Mouse (Mus musculus) midbrain, embryonic 15.5 days (tissue): Measurements from ENCODE around the gene Lrmp. TPM values are rescaled to one million over a fixed set of nuclear protein-coding genes. Genes with fewer than 3 reads are reported as not detected.

ENCODE experiments used
- ATAC-seq: fragments of 200-750 bp; cut with Nextera tagmentation; replicated peaks from 2 replicates; pipeline ENCODE4 v1.8.0; 2017; ENCODE audit warnings: moderate TSS enrichment
- H3K27ac ChIP-seq: fragments of 300-500 bp; sonication (generic); 2 replicates; pipeline ENCODE4 v1.5.1; 2015; ENCODE audit warnings: mild to moderate bottlenecking, inconsistent platforms
- H3K27me3 ChIP-seq: fragments of 300-500 bp; sonication (generic); replicated peaks from 2 replicates; pipeline ENCODE4 v1.6.1; 2015; ENCODE audit warnings: inconsistent platforms
- H3K36me3 ChIP-seq: fragments of 300-500 bp; sonication (generic); replicated peaks from 2 replicates; pipeline ENCODE4 v1.6.1; 2015; ENCODE audit warnings: inconsistent platforms
- H3K4me1 ChIP-seq: fragments of 300-500 bp; sonication (generic); 2 replicates; pipeline ENCODE4 v1.6.1; 2015; ENCODE audit warnings: inconsistent platforms
- H3K4me2 ChIP-seq: fragments of 300-500 bp; sonication (generic); 2 replicates; pipeline ENCODE4 v1.6.1; 2015; ENCODE audit warnings: inconsistent platforms, mild to moderate bottlenecking, moderate library complexity
- H3K4me3 ChIP-seq: fragments of 300-500 bp; sonication (generic); 2 replicates; pipeline ENCODE4 v1.5.1; 2015; ENCODE audit warnings: mild to moderate bottlenecking, inconsistent platforms
- H3K9ac ChIP-seq: fragments of 300-500 bp; sonication (generic); 2 replicates; pipeline ENCODE4 v1.6.1; 2015; ENCODE audit warnings: mild to moderate bottlenecking, inconsistent platforms
- H3K9me3 ChIP-seq: fragments of 300-500 bp; sonication (generic); 2 replicates; pipeline ENCODE4 v1.6.1; 2016; ENCODE audit warnings: inconsistent platforms
- WGBS: fragments of 180-500 bp; shearing (Covaris S2); methylation state at CpG from one replicate; pipeline ENCODE4 v1.1.7; 2015; ENCODE audit warnings: mixed read lengths; 5-methylcytosine and 5-hydroxymethylcytosine counted together
- polyA plus RNA-seq: library from polyadenylated mRNA; unstranded; fragments of >200 nt; fragmentation: Nextera tagmentation; extraction: Ambion mirVana; gene quantifications from 2 replicates; pipeline ENCODE4 v1.2.1, GENCODE M21; 2015

Lrmp gene
- polyA plus RNA-seq, 1 experiment from 2014 or later: 0.62 TPM

DNA sequence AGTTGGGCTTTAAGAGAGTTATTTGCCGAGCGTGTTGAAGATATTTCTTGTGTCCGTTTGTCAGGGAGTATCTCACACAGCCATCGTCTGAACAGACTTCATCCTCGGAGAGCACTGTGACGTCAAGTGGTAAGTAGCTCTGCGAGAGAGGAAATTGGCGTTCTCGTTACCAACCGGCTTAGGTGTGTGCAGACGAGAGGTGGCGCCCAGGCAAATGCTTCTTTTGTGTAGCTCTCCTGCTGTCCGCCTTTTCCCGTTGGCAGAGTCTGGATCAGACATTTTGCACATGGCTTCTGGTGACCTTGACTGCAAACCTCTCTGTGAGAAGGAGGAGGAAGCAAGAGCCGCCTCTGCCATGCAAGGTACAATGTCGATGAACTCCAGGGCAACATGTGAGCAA is 32.3 kb downstream of the Lrmp start:
- Histone ChIP-seq H3K4me3 (no peak overlapping the region), H3K4me2 (no peak overlapping the region), H3K27me3 (no peaks in the 10 kb centered on the region), H3K9ac (no peak overlapping the region), H3K4me1 (no peaks in the 10 kb centered on the region; the same call in 1 of the 2 replicates), H3K9me3 (no peaks in the 10 kb centered on the region), H3K36me3 (no peaks in the 10 kb centered on the region), H3K27ac (no peak overlapping the region)
- 79% methylated on average over 16 of the region's 16 CpGs for WGBS
- ATAC-seq: no peak

DNA sequence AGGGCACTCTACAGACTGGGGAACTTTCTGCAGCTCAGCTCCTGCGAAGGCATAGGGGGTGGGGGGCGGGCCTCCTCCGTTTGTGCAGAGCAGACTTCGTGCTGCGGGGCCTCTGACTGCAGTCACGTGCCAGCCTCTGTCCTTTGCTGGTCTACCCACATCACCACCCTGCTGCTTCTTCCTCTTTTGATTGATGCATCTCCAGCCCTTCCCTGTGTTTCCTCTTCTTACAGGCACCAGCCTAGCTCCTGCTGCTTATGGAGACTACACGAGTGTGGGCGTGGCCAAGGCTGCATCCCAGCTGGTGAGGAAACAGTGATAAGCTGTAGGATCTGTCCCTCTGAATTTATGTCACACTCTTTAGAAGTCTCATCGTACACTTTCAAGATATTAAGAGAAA is 33.6 kb downstream of the Lrmp start:
- H3K4me3 ChIP-seq: no peak overlapping the region
- no peaks in the 10 kb centered on the region for H3K9me3 ChIP-seq
- no peak overlapping the region for H3K4me2 ChIP-seq
- H3K27me3 ChIP-seq: no peaks in the 10 kb centered on the region
- H3K4me1 ChIP-seq: no peaks in the 10 kb centered on the region; the same call in 1 of the 2 replicates
- no peak overlapping the region for H3K27ac ChIP-seq
- H3K9ac ChIP-seq: no peak overlapping the region
- 48% methylated on average over 9 of the region's 9 CpGs for WGBS
- ATAC-seq: no peak
- H3K36me3 ChIP-seq: no peaks in the 10 kb centered on the region

DNA sequence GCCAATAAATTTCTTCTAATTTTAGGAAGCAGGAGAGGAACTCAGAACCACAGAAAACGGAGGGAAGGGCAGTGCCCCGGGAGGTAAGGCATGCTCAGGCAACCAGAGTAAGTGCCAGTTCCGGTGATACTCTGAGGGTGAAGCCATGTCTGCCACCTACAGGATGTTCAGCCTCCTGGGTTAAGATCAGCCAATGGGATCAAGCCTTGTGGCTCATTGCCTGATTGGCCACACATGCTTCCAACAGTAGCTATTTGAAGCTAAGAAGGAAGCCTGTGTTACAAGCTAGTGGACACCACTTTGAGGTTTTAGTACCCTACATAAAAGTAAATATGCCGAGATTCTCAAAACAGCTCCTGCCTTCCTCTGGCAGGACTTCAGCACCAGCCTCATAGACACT is 43.2 kb downstream of the Lrmp start:
- no peaks in the 10 kb centered on the region for H3K4me1 ChIP-seq
- H3K9ac ChIP-seq: no peak overlapping the region
- H3K4me3 ChIP-seq: no peak overlapping the region
- H3K27me3 ChIP-seq: no peaks in the 10 kb centered on the region
- WGBS: 76% methylated on average over 4 of the region's 4 CpGs
- no peak for ATAC-seq
- no peak overlapping the region for H3K27ac ChIP-seq
- no peaks in the 10 kb centered on the region for H3K9me3 ChIP-seq
- no peak overlapping the region for H3K4me2 ChIP-seq
- H3K36me3 ChIP-seq: no peaks in the 10 kb centered on the region

DNA sequence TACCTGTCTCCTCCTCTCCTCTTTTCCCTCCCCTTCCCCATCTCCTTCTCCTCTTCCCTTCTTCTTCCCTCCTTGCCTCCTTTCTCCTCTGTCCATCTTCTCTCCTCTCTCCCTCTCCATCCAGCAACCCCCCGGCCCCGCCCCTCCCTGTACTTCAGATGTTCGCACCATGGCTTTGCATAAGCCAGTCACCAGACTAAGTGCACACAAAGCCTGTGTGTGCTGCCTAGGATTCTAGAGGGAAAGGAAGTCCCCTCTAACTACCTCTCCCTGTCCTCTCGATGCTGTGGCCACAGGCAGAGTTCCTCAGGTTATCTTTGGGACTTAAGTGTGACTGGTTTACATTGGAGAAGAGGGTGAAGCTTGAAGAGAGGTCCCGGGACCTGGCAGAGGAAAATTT is 45.1 kb downstream of the Lrmp start:
- no peak overlapping the region for H3K9ac ChIP-seq
- H3K4me2 ChIP-seq: no peak overlapping the region
- H3K4me1 ChIP-seq: no peaks in the 10 kb centered on the region
- H3K27me3 ChIP-seq: no peaks in the 10 kb centered on the region
- no peak for ATAC-seq
- H3K4me3 ChIP-seq: no peak overlapping the region
- H3K9me3 ChIP-seq: no peaks in the 10 kb centered on the region
- WGBS: 70% methylated on average over 5 of the region's 5 CpGs
- H3K27ac ChIP-seq: no peak overlapping the region
- no peaks in the 10 kb centered on the region for H3K36me3 ChIP-seq

DNA sequence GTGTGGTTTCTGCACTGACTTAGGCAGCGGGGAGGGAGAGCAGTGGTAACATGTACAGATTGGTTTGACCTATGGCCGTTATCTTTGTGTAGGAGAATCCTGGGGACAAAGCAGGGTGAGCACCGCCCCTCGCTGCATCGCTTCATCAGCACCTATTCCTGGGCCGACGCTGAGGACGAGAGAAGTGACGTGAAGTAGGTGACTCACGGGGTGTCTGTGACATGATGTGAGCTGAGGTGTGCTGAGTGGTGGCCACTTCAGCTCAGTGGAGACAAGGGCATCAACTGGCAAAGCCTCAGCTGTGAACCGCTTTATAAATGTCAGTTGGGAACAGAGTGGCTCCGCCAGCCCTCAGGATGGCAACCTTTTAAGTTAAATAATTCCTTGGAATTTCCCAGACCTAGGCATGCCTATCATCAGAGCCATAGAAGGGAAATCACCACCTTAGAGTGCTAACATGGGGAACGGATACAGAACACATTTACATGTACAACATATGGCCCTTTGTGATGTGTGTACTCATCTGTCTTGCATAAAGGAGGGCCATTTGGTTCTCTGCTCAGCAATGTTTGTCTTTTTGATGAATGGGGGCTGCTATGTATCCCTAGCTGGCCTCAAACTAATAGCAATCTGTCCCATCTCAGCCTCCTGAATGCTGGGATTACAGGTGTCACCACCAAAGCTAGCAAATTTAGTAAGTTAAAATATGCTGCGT is 56.6 kb downstream of the Lrmp start:
- no peak overlapping the region for H3K9ac ChIP-seq
- WGBS: 76% methylated on average over 14 of the region's 14 CpGs
- ATAC-seq: no peak

DNA sequence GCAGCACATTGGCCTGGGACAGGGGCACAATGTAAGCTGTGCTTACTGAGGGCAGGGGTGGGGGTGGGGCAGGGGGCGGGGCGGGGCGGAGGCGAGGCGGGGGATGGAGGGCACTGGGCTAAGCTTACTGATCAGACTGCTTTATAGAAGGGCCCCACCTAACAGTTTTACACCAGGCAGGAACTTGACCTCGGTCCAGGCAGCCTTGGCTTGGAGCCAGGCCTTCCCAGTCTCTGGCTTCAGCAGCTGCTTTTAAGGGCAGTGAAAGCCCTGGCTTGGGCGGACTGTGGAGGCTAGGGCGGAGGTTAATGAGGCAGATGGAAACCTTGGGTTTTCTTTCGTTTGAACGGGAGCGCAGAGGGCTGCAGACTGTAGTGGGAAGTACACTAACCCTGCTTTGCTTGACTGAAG is 58.3 kb downstream of the Lrmp start:
- Histone ChIP-seq H3K9me3 (no peaks in the 10 kb centered on the region), H3K9ac (no peak overlapping the region), H3K4me3 (no peak overlapping the region), H3K4me1 (peaks cover 13% of the 10 kb centered on the region), H3K4me2 (no peak overlapping the region), H3K36me3 (no peaks in the 10 kb centered on the region), H3K27ac (no peak overlapping the region), H3K27me3 (no peaks in the 10 kb centered on the region; the same call in 1 of the 2 replicates)
- 4% methylated on average over 11 of the region's 11 CpGs for WGBS
- peak; percentile 67; the same call in 1 of the 2 replicates for ATAC-seq

More for the DNA sequence above, 56.6 kb downstream of the Lrmp start:
- Histone ChIP-seq H3K27me3 (no peaks in the 10 kb centered on the region; the same call in 1 of the 2 replicates), H3K9me3 (no peaks in the 10 kb centered on the region), H3K36me3 (no peaks in the 10 kb centered on the region), H3K27ac (no peak overlapping the region), H3K4me2 (no peak overlapping the region), H3K4me1 (peaks cover 13% of the 10 kb centered on the region), H3K4me3 (no peak overlapping the region)

DNA sequence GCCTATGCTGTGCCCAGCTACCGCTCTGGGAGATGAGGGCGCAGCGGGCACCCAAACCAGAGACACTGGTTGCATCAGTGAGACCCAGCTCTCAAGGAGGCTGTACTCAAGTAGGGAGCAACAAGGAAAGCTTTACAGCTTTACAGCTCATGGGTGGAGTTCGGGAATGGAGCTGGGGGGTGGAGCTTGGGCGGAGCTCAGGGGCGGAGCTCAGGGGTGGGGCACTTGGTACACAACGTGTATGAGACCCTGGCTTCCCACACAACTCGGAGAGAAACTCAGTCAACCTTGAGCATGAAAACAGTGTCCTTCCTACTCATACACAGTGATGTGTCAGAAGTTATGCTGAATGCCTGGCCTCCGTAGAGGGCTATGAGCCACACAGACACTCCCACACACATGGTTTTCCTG is 60.1 kb downstream of the Lrmp start:
- no peak overlapping the region for H3K9ac ChIP-seq
- H3K27me3 ChIP-seq: no peaks in the 10 kb centered on the region; the same call in 1 of the 2 replicates
- H3K9me3 ChIP-seq: no peaks in the 10 kb centered on the region
- peaks cover 13% of the 10 kb centered on the region for H3K4me1 ChIP-seq
- 34% methylated on average over 9 of the region's 9 CpGs for WGBS
- H3K4me3 ChIP-seq: no peak overlapping the region
- no peak for ATAC-seq
- H3K27ac ChIP-seq: no peak overlapping the region
- no peaks in the 10 kb centered on the region for H3K36me3 ChIP-seq
- no peak overlapping the region for H3K4me2 ChIP-seq

DNA sequence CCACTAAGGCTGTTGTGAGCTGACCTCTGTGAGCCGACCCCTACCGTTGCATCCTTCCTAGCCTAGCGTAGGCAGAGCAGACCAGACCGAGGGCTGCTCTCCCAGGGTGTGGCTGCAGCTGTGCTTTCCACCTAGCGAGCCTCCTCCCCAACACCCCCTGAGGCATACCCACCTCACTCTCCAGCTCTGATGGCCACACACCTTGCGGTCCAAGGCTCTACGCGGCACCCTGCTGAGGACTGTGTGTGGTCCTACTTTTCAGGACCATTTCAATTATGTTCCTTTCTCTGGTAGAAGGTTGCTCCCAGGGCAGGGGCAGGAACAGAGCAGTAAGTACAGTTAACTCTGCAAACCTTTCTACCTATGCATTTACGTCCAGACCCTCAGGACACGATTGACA is 61.0 kb downstream of the Lrmp start:
- WGBS: 48% methylated on average over 10 of the region's 10 CpGs
- Histone ChIP-seq H3K27ac (no peak overlapping the region), H3K9ac (no peak overlapping the region), H3K9me3 (no peaks in the 10 kb centered on the region), H3K36me3 (no peaks in the 10 kb centered on the region), H3K27me3 (no peaks in the 10 kb centered on the region; the same call in 1 of the 2 replicates), H3K4me1 (peaks cover 13% of the 10 kb centered on the region), H3K4me2 (no peak overlapping the region), H3K4me3 (no peak overlapping the region)
- ATAC-seq: no peak

DNA sequence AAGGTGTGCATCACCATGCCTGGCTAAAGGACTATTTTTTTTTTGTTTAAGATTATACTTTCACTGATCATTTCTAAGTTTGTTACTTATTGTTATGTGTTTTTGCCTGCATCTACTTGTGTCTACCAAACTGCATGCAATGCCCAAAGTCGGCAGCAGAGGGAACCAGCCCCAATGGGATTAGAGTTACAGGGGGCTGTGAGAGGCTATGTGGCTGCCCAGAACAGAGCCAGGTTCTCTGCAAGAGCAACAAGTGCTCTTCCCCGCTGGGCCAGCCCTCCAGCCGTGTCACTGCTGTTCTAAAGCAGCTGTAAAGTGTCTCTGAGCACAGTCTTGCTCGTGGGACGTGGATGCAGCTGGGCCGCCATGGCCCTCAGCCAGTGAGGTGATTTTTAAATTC is 64.2 kb downstream of the Lrmp start:
- H3K9me3 ChIP-seq: no peaks in the 10 kb centered on the region
- no peaks in the 10 kb centered on the region; the same call in 1 of the 2 replicates for H3K27me3 ChIP-seq
- no peaks in the 10 kb centered on the region for H3K36me3 ChIP-seq
- no peak for ATAC-seq
- no peak overlapping the region for H3K9ac ChIP-seq
- no peak overlapping the region for H3K4me3 ChIP-seq
- H3K4me1 ChIP-seq: peaks cover 3% of the 10 kb centered on the region
- H3K4me2 ChIP-seq: no peak overlapping the region
- H3K27ac ChIP-seq: no peak overlapping the region
- WGBS: 21% methylated on average over 6 of the region's 6 CpGs

DNA sequence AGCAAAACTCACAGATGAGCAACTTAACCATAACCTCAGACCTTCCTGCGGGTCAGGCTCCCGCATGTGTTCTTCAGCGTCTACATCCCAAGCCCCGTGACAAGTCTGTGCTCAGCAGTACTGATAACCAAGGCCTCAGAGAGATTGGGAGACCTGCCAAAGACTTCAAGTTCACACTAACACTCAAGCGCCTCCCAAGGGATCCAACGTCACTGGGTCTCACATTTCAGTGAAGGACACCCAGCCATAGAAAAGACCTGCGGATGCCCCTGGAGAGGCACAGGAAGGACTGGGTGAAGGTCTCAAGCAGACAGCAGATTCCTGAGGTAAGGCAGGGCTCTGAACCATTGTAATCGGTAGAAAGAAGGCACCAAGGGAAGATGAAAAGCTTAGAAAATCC is 66.6 kb downstream of the Lrmp start:
- Histone ChIP-seq H3K4me1 (no peaks in the 10 kb centered on the region), H3K9ac (no peak overlapping the region), H3K9me3 (no peaks in the 10 kb centered on the region), H3K36me3 (no peaks in the 10 kb centered on the region), H3K27ac (no peak overlapping the region), H3K27me3 (no peaks in the 10 kb centered on the region), H3K4me3 (no peak overlapping the region), H3K4me2 (no peak overlapping the region)
- WGBS: 86% methylated on average over 8 of the region's 8 CpGs
- ATAC-seq: no peak

DNA sequence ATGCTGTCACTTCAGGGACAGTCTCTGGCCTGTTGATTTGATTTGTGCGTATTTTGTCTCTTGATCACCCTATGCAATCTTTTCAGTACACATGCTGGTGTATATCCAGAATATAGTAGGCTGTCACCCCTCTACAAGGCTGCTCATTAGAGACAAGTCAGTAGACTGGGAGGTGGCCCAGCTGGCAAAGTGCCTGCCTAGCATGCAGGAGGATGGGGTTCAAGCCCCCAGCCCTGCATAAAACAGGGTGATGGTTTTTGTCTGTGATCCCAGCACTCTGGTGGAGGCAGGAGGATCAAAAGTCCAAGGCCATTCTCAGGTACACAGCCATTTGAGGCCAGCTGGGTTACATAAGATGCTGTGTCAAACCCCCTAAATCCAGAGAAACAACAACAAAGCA is 70.6 kb downstream of the Lrmp start:
- Histone ChIP-seq H3K4me2 (no peak overlapping the region), H3K27ac (no peak overlapping the region), H3K9ac (no peak overlapping the region), H3K4me1 (no peaks in the 10 kb centered on the region), H3K9me3 (no peaks in the 10 kb centered on the region), H3K27me3 (no peaks in the 10 kb centered on the region), H3K4me3 (no peak overlapping the region), H3K36me3 (no peaks in the 10 kb centered on the region)
- no peak for ATAC-seq
- WGBS: 84% methylated on average over 1 of the region's 1 CpGs

DNA sequence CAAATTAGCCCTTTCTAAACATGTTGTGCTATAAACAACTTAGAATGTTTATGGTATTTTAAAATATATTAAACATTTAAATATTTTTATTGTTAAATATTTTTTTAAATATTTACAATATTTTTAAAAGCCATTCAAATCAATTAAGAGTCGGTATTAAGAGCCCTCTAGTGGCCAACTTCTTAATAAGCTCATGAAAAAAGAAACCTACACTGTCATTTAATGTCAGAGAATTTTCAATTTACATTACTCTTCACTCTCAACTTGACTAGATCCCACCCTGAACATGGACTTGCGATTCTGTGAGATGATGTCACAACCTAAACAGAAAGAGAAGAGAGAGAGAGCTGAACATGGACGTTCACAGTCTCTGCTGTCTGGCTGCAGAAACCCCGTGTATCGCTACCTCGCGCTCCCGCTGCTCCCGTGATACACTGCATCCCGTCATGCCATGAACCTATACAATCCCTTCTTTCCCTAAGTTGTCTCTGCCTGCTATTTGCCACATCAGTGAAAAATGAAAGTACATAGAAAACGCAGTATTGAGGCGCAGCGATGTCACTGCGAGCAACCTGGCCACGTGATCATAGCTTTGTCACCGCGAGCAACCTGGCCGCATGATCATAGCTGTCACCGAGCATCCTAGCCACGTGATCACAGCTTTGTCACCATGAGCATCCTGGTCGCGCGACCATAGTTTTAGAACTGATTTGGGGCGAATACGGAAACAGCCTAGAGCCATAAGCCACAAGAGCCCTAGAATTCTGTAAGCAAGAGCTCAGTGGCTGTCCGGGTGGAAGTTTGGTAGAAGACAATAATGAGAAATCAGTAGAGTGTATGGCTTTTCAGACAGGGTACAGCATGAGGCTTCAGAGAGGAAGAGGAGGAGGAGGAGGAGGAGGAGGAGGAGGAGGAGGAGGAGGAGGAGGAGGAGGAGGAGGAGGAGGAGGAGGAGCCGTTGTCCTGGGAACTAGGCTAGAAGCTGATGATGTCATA is 71.9 kb downstream of the Lrmp start:
- WGBS: 58% methylated on average over 27 of the region's 27 CpGs
- Histone ChIP-seq H3K36me3 (no peaks in the 10 kb centered on the region), H3K4me1 (no peaks in the 10 kb centered on the region), H3K4me3 (peak overlapping the region; percentile 29), H3K27ac (peak overlapping the region; percentile 83), H3K9me3 (no peaks in the 10 kb centered on the region), H3K9ac (no peak overlapping the region), H3K27me3 (no peaks in the 10 kb centered on the region), H3K4me2 (peak overlapping the region; percentile 42)
- ATAC-seq: peak; percentile 88
